Mouse (Mus musculus) kidney, embryonic 14.5 days (tissue): ENCODE measurements around the gene Tspyl1. TPM values are rescaled to one million over a fixed set of nuclear protein-coding genes. Genes with fewer than 3 reads are reported as not detected.

ENCODE experiments used
- ATAC-seq: fragments of 200-750 bp; cut with Nextera tagmentation; 2 replicates; pipeline ENCODE4 v1.8.0; 2017; ENCODE audit warnings: moderate number of reproducible peaks, mild to moderate bottlenecking, moderate TSS enrichment, moderate library complexity; ENCODE audit not compliant: low FRiP score, low TSS enrichment
- H3K27ac ChIP-seq: fragments of 300-500 bp; sonication (generic); 2 replicates; pipeline ENCODE4 v1.5.1; 2014; ENCODE audit warnings: low read depth, mild to moderate bottlenecking, low read length, moderate library complexity, mixed read lengths
- H3K27me3 ChIP-seq: fragments of 300-500 bp; sonication (generic); 2 replicates; pipeline ENCODE4 v1.6.1; 2014; ENCODE audit warnings: mild to moderate bottlenecking, low read length; ENCODE audit not compliant: control insufficient read depth, insufficient read depth
- H3K36me3 ChIP-seq: fragments of 300-500 bp; sonication (generic); 2 replicates; pipeline ENCODE4 v1.6.1; 2014; ENCODE audit warnings: low read length, mixed read lengths; ENCODE audit not compliant: control insufficient read depth, insufficient read depth
- H3K4me1 ChIP-seq: fragments of 300-500 bp; sonication (generic); 2 replicates; pipeline ENCODE4 v1.6.1; 2014; ENCODE audit warnings: low read length, mixed read lengths; ENCODE audit not compliant: control insufficient read depth, insufficient read depth
- H3K4me2 ChIP-seq: fragments of 300-500 bp; sonication (generic); replicated peaks from 2 replicates; pipeline ENCODE4 v1.6.1; 2014; ENCODE audit warnings: low read depth, mild to moderate bottlenecking, low read length
- H3K4me3 ChIP-seq: fragments of 300-500 bp; sonication (generic); 2 replicates; pipeline ENCODE4 v1.5.1; 2014; ENCODE audit warnings: mild to moderate bottlenecking, low read length
- H3K9ac ChIP-seq: fragments of 300-500 bp; sonication (generic); 2 replicates; pipeline ENCODE4 v1.6.1; 2014; ENCODE audit warnings: low read depth, mild to moderate bottlenecking, low read length, moderate library complexity
- H3K9me3 ChIP-seq: fragments of 300-500 bp; sonication (generic); 2 replicates; pipeline ENCODE4 v1.6.1; 2016; ENCODE audit warnings: low read length; ENCODE audit not compliant: control insufficient read depth
- WGBS: fragments of 180-500 bp; shearing (Covaris S2); extraction: QIAGEN DNeasy Blood & Tissue Kit; methylation state at CpG from one replicate; pipeline ENCODE4 v1.1.7; 2014; 5-methylcytosine and 5-hydroxymethylcytosine counted together
- polyA plus RNA-seq: library from polyadenylated mRNA; unstranded; fragments of >200 nt; fragmentation: Nextera tagmentation; extraction: Ambion mirVana; gene quantifications from 2 replicates; pipeline ENCODE4 v1.2.1, GENCODE M21; 2014

Tspyl1 gene
- polyA plus RNA-seq, 1 experiment from 2014 or later, result 42.8 TPM

DNA sequence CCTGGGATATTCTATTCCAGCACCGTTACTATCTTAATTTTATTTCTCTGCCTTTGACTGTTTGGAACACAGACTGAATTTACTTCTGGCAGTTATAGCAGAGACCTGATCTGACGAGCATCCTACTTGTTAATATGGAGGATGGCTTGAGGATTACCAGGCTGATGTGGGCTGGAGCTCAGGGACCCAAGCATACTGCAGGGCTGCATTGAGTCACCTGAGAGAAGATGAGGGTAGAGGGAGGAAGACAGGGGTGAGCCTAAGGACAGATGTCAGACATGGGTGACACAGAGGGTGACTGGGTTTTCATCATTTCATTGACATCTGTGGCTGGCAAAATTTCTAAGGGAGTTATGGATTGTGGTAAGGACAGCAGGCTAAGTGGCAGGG lies 35.2 kb downstream of the Tspyl1 start:
- no peaks in the 10 kb centered on the region for H3K36me3 ChIP-seq
- no peaks in the 10 kb centered on the region for H3K27me3 ChIP-seq
- no peak overlapping the region for H3K27ac ChIP-seq
- no peak overlapping the region for H3K4me2 ChIP-seq
- peaks cover 6% of the 10 kb centered on the region; the same call in 1 of the 2 replicates for H3K4me1 ChIP-seq
- ATAC-seq, result 0 out of 2 replicates have a peak, but pooled peaks have one; percentile 52
- H3K9ac ChIP-seq, result no peak overlapping the region
- WGBS, result 44% methylated on average over 2 of the region's 2 CpGs
- H3K9me3 ChIP-seq, result no peaks in the 10 kb centered on the region
- no peak overlapping the region for H3K4me3 ChIP-seq

- Histone ChIP-seq H3K27me3 (no peaks in the 10 kb centered on the region), H3K36me3 (no peaks in the 10 kb centered on the region), H3K9ac (no peak overlapping the region), H3K4me3 (no peak overlapping the region), H3K4me1 (peaks cover 6% of the 10 kb centered on the region; the same call in 1 of the 2 replicates), H3K4me2 (no peak overlapping the region), H3K9me3 (no peaks in the 10 kb centered on the region), H3K27ac (no peak overlapping the region)
- ATAC-seq, result no peak
- 82% methylated on average over 2 of the region's 2 CpGs for WGBS
These were observed 38.8 kb downstream of the Tspyl1 start for GRCm38 (mm10) chr10:34320809-34321208.

DNA sequence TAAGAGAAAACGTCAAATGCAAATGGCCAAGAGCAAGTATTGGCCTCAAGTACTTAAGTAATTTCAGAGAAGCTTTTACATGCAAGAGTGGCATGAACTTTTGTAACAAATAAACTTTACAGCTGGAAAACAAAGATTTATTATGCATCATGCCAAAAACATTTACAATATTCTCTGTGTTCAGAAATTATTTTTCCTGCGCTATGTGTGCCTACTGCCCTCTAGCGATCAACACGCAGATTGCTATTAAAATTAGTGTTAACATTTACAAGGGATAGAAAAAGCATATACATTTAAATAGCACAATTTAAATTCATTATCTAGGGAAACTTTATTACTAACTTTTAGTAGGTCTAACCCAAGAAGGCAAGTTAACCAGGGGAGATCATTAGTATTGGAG lies 44.7 kb downstream of the Tspyl1 start:
- WGBS, result 23% methylated on average over 4 of the region's 4 CpGs

DNA sequence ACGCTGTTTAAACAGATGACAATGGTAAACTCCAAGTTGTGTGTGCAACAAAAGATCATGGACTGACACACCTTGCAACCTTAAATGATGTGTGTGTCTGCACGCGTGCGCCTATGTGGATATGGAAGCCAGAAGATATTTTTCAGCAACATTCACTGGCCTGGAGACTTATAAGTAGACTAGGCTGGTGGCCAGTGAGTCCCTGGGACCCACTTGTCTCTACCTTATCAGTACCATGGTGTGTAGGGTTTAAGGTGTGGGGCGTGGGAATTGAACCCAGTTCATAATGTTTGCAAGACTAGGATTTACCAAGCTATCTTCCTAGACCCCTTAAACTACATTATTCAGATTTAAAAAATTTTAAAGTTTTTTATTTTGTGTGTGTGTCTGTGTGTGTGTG lies 45.2 kb downstream of the Tspyl1 start:
- H3K4me3 ChIP-seq, result no peak overlapping the region
- H3K36me3 ChIP-seq, result no peaks in the 10 kb centered on the region
- H3K9me3 ChIP-seq, result no peaks in the 10 kb centered on the region
- no peak for ATAC-seq
- H3K4me1 ChIP-seq, result no peaks in the 10 kb centered on the region
- 66% methylated on average over 5 of the region's 5 CpGs for WGBS
- no peak overlapping the region for H3K4me2 ChIP-seq
- H3K27me3 ChIP-seq, result no peaks in the 10 kb centered on the region
- no peak overlapping the region for H3K9ac ChIP-seq
- H3K27ac ChIP-seq, result no peak overlapping the region

More for the DNA sequence above, 44.7 kb downstream of the Tspyl1 start:
- Histone ChIP-seq H3K4me1 (no peaks in the 10 kb centered on the region), H3K36me3 (no peaks in the 10 kb centered on the region), H3K27me3 (no peaks in the 10 kb centered on the region), H3K4me2 (no peak overlapping the region), H3K9ac (no peak overlapping the region), H3K4me3 (no peak overlapping the region), H3K9me3 (no peaks in the 10 kb centered on the region), H3K27ac (no peak overlapping the region)
- no peak for ATAC-seq

GRCm38 (mm10) chr10:34328310-34328709 lies 46.3 kb downstream of the Tspyl1 start:
- WGBS, result 2% methylated on average over 2 of the region's 2 CpGs
- peak; percentile 72; the same call in 1 of the 2 replicates for ATAC-seq
- H3K4me1 ChIP-seq, result no peaks in the 10 kb centered on the region
- no peak overlapping the region for H3K9ac ChIP-seq
- H3K4me3 ChIP-seq, result no peak overlapping the region
- H3K27me3 ChIP-seq, result no peaks in the 10 kb centered on the region
- no peak overlapping the region for H3K4me2 ChIP-seq
- H3K27ac ChIP-seq, result no peak overlapping the region
- no peaks in the 10 kb centered on the region for H3K9me3 ChIP-seq
- H3K36me3 ChIP-seq, result no peaks in the 10 kb centered on the region

Other genes with a start within 250 kb of the Tspyl1 start
- not detected in 2 replicates for gene Trappc3l, start 244.6 kb upstream of the Tspyl1 start, polyA plus RNA-seq
- not detected in 2 replicates for gene Calhm4, start 237.9 kb upstream of the Tspyl1 start, polyA plus RNA-seq
- gene Calhm5, start 185.7 kb upstream of the Tspyl1 start, polyA plus RNA-seq, result 0.19 and 0.30 TPM in 2 replicates
- gene Calhm6, start 154.2 kb upstream of the Tspyl1 start, polyA plus RNA-seq, result 0.89 and 1.7 TPM in 2 replicates
- 12.8 and 24.1 TPM in 2 replicates for gene Dse, start 74.5 kb upstream of the Tspyl1 start, polyA plus RNA-seq
- 4.7 and 7.3 TPM in 2 replicates for gene Tspyl4, start 15.3 kb downstream of the Tspyl1 start, polyA plus RNA-seq
- 0.11 and 0.26 TPM in 2 replicates for gene Col10a1, start 107.8 kb downstream of the Tspyl1 start, polyA plus RNA-seq
- gene Nt5dc1, start 136.4 kb downstream of the Tspyl1 start, polyA plus RNA-seq, result 8.7 and 13.4 TPM in 2 replicates
- 18.1 and 27.6 TPM in 2 replicates for gene Frk, start 201.2 kb downstream of the Tspyl1 start, polyA plus RNA-seq